Mouse (Mus musculus) thymus, adult 2 months (tissue): ENCODE measurements around the gene Ly6g5c.

Experiments used
- CTCF ChIP-seq: fragments of 200-500 bp; IDR thresholded peaks from 2 replicates; pipeline ENCODE4 v1.5.1; 2012; ENCODE audit warnings: mild to moderate bottlenecking, control low read depth, low read length, moderate library complexity, borderline replicate concordance; ENCODE audit not compliant: control insufficient read depth, poor library complexity, insufficient read depth; ENCODE audit errors: extremely low read depth
- POLR2A ChIP-seq: fragments of 200-500 bp; IDR thresholded peaks from 2 replicates; pipeline ENCODE4 v1.6.1; 2012; ENCODE audit warnings: mild to moderate bottlenecking, low read length, control low read depth, moderate library complexity; ENCODE audit not compliant: control insufficient read depth, poor library complexity, insufficient read depth; ENCODE audit errors: extremely low read depth

DNA sequence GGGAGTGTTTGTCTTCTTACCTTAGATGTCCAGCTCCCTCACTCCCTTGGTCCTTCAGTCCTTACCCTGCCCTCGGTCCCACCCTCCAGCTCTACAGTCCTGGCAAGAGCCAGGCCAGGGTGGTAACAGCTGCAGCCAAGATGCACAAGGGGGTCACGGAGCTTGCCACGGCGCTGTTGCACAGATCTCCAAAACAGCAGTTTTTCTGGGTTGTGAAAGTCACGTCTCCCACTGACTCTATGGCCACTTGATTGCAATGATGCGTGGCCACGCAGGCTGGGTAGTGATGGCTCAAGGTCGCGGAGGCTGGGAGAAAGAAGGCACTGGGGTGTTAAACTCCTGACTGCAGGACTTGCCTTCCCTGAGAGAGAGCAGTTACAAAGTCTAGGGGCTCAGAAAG is 36.6 kb upstream of the Ly6g5c start:
- TF ChIP-seq POLR2A (no peak), CTCF (no peak)
